Mouse (Mus musculus) cortical plate, adult 2 months (tissue): Measurements from ENCODE around the gene Prrg2.

Experiments
- CTCF ChIP-seq: fragments of 200-500 bp; IDR thresholded peaks from 2 replicates; pipeline ENCODE4 v1.5.1; 2011; ENCODE audit warnings: mild to moderate bottlenecking, control low read depth, low read length; ENCODE audit not compliant: insufficient read depth; ENCODE audit errors: extremely low read depth
- POLR2A ChIP-seq: fragments of 200-500 bp; IDR thresholded peaks from 2 replicates; pipeline ENCODE4 v1.6.1; 2011; ENCODE audit warnings: mild to moderate bottlenecking, low read length, control low read depth; ENCODE audit not compliant: insufficient read depth; ENCODE audit errors: extremely low read depth

GRCm38 (mm10) chr7:45103652-45104180 lies 41.2 kb upstream of the Prrg2 start, which contains the start of gene Fcgrt:
- TF ChIP-seq CTCF (no peak), POLR2A (peak; percentile 45; the same call in 1 of the 2 replicates)
